Mouse (Mus musculus): ENCODE measurements around the gene Ubxn11.

The Ubxn11 gene

GRCm38 (mm10) chr4:134101979-134102741, at the start of gene Ubxn11:
Gene Ubxn11 (plus strand): TSS chr4:134102570.
- peak; percentile 79 to 87 for DNase-seq (ENCODE audit: low spot score in 2 of 2)

DNA sequence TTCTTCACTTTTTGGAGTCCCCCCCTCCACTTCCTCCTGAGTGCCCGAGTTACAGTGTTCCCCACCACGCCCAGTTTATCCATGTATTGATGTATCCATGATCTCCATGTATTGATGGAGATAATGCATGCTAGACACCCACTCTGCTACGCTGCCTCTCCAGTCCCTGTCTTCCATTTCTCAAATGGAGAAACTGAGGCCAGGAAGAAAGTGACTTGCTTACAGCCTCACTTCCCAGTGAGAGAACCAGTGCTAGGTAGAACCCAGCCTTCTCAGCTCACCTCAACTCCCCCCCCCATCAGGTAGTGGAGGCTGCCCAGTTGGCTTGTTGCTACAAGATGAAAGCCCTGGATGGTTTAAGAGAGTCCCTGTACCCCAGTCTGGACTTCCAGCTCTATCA, 48.8 kb upstream of the Ubxn11 start, which contains the start of gene Zfp683:
Gene Zfp683, plus strand, starts transcription at position 301 of the 400 bp plus-strand sequence.
- no peak for DNase-seq (ENCODE audit: low spot score in 2 of 2)

GRCm38 (mm10) chr4:134058166-134058715, 44.1 kb upstream of the Ubxn11 start:
- DNase-seq (ENCODE audit: low spot score in 2 of 2), result no peak

- no peak for DNase-seq (ENCODE audit: low spot score in 2 of 2)
Measured at GRCm38 (mm10) chr4:134058908-134059307, 43.5 kb upstream of the Ubxn11 start.

GRCm38 (mm10) chr4:134060135-134060865, 42.1 kb upstream of the Ubxn11 start, which contains the start of gene Crybg2:
Gene Crybg2 (plus strand): TSS chr4:134060815.
- no peak for DNase-seq (ENCODE audit: low spot score in 2 of 2)

DNA sequence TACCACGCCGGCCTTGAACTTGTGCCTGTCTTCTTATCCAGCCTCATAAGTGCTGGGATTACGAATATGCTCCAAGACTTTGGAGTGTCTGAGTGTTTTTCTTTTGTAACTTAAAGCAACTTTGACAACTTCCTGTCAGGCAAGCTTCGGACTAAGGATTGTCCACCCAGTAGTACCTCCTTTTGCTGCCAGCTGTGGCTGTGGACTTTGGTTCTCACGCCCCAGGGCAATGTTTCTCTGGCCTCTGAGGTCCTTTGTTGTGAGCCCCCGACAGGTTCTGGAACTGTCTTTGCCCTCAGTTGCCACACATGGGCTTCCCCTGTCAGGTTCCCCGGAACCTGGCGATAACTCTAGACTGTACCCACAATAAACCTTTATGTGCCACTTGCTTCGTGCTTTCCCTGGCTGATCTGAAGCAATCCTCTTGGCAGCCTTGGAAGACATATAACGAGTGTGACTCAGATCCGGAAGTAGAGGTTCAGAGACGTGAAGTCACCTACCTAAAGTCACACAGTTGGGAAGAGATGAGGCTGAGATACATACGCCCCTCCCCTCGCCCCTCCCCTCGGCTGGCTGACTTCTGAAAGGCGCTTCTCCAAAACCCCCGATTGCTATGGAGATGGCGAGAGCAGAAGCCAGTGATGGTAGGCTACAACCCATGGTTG, 41.1 kb upstream of the Ubxn11 start:
- DNase-seq (ENCODE audit: low spot score in 2 of 2), result no peak

- DNase-seq (ENCODE audit: low spot score in 2 of 2), result no peak
Measured at GRCm38 (mm10) chr4:134061944-134062446, 40.4 kb upstream of the Ubxn11 start.

DNA sequence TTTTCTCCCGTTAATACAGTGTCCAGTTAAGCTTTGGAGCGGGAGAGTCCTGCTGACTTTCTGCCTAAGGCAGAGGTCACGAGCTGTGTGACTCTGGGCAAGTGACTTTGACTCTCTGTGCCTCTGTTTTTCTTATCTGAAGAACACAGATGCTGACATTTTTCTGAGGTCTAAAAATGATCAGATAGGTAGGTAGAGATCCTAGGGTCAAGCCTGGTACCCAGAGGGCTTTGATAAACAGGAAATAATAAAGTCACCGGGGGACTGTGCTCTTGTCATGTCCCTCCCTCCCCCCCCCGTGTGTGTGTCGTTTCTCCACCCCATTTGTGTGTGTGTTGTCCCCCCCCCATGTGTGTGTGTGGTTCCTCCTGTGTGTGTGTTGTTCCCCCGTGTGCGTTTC, 39.8 kb upstream of the Ubxn11 start:
- DNase-seq (ENCODE audit: low spot score in 2 of 2), result no peak

- no peak for DNase-seq (ENCODE audit: low spot score in 2 of 2)
Measured at GRCm38 (mm10) chr4:134065431-134066004, 36.9 kb upstream of the Ubxn11 start.

GRCm38 (mm10) chr4:134067383-134067782, 35.0 kb upstream of the Ubxn11 start:
- no peak for DNase-seq (ENCODE audit: low spot score in 2 of 2)

GRCm38 (mm10) chr4:134067833-134068544, 34.4 kb upstream of the Ubxn11 start:
- DNase-seq (ENCODE audit: low spot score in 2 of 2), result no peak

GRCm38 (mm10) chr4:134068793-134069580, 33.4 kb upstream of the Ubxn11 start:
- DNase-seq (ENCODE audit: low spot score in 2 of 2), result no peak

- DNase-seq (ENCODE audit: low spot score in 2 of 2), result no peak
Measured at GRCm38 (mm10) chr4:134078694-134079093, 23.7 kb upstream of the Ubxn11 start.

GRCm38 (mm10) chr4:134080674-134081073, 21.7 kb upstream of the Ubxn11 start:
- DNase-seq (ENCODE audit: low spot score in 2 of 2), result no peak

DNA sequence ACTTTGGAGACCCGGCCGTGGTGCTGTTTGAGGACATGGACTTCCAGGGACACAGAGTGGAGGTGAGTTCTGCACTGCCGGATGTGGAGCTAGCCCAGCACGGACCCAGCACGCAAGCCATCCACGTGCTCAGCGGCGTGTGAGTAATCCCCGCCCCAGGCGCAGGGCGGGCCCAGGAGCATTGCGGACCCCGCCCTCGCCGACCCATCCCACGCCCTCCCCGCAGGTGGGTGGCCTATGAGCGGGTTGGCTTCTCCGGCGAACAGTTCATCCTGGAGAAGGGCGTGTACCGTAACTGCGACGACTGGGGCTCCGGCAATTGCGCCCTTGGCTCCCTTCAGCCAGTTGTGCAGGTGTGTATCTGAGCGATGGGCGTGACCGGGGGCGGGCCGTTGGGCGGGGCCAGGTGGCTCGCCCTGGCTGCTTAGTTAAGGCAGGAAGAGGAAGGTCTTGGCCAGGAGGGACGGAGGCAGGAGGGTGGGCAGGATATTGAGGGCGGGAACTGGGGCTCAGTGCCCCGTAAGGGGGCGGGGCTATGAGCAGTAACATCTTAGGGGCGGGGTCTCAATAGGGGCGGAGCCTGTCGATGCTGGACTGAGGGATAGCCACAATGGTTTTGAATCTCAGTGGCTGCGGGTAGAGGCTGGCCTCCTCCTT, 20.5 kb upstream of the Ubxn11 start:
- DNase-seq (ENCODE audit: low spot score in 2 of 2), result peak; percentile 24

- DNase-seq (ENCODE audit: low spot score in 2 of 2), result no peak
Measured at GRCm38 (mm10) chr4:134082460-134082859, 19.9 kb upstream of the Ubxn11 start.

DNA sequence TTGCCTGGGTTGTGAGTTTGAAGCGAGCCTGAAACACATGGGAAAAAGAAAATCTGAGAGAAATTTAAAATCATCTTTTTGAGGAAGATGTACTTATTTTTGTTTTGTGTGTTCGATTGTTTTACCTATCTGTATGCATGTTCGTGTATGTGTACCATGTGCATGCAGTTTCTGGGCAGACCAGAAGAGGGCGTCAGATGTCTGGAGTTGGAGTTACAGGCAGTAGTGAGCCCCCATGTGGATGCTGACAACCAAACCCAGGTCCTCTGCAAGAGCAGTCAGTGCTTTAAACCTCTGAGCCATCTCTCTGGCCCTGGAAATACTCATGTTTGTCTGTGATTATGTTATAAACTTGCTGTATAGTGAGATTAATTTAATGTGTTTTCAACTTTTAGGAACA, 17.4 kb upstream of the Ubxn11 start:
- no peak for DNase-seq (ENCODE audit: low spot score in 2 of 2)

- DNase-seq (ENCODE audit: low spot score in 2 of 2), result no peak
Measured at GRCm38 (mm10) chr4:134087412-134087811, 15.0 kb upstream of the Ubxn11 start.

DNA sequence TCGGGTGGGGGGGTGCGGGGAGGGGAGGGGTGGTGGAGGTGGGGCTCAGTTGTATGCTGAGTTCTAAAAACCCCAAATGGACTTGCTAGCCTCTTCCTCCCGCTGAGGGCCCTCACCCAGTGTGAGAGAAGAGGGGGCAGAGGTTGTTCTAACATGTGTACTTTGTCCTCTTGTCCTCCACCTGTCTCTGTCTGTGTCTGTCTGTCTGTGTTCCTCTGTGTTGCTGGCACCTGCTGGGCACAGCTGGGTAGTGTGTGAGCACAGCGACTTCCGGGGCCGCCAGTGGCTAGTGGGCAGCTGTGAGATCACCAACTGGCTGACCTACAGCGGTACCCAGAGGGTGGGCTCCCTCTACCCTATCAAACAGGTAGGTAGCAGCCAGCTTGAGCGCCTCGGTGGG, 13.3 kb upstream of the Ubxn11 start:
- DNase-seq (ENCODE audit: low spot score in 2 of 2), result no peak
